9 mouse cellular contexts compared by ENCODE assay signal in the genomic region with DNA sequence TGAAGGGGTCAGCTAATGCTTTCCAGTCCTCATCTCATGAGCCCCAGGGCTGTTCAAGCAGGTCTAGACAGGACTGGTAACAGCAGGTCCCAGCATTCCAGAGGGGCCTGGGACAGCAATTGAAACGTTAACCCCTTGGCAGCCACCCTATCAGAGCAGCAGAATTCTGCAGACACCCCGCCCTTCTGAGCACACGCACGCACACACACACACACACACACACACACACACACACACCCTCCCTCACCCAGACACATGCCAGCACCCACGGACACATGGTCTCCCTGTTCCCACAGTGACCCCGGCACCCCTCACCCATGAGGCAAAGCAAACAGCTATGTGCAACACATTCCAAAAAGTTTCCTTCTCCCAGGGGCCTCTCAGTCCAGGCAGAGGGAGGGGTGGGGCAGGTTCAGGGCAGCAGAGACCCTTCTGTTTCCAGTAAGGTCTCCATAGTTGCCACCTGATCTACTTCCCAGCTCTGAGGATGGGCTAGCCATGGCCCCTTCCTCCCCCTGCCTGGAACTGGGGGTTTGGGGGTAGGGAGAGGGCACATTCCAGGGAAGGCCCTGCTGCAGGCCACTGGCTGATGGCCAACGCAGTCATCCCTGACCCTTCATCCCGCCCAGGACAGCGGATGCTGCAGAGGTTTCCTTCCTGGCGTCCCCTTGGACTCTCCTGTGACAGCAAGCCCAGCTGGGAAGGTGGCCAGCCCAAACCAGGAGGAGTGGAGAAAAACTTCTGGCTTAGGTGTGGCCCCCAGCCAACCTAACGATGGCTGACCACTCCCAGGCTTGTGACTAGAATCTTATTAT. TPM values are rescaled to one million over a fixed set of nuclear protein-coding genes. Genes with fewer than 3 reads are reported as not detected.
A peak's percentile ranks its signal among the peaks of the same experiment; 100 is the strongest.
DNase-seq lines count a peak whose midpoint lies in the region; ATAC-seq lines count a peak whose summit lies in the region.
"Had no signal": no experiment of that assay in that cellular context is flagged by ENCODE, and none has a peak within 500 bp of the region (broad histone marks: within the 10 kb centered on the region; RNA-seq: fewer than 3 reads in every experiment).

No protein-coding gene starts in this region.

- H3K4me1 ChIP-seq in embryonic facial prominence, embryonic 10.5 days = peaks cover 87% of the 10 kb centered on the region
- peaks cover 75% of the 10 kb centered on the region for H3K4me1 ChIP-seq in limb, embryonic 15.5 days

- intact Hi-C loops in heart, postnatal 14 days (cut with DNase I) = no loop called here
- intact Hi-C loops in left cerebral cortex, postnatal 14 days (cut with DNase I) = no loop called here

- no peak for ATAC-seq in limb, embryonic 15.5 days (ENCODE audit: insufficient number of reproducible peaks, low FRiP score, low TSS enrichment, low read depth)
- no peak for ATAC-seq in inflammation-experienced regulatory T-cells, adult 6 months

- H3K9me3 ChIP-seq in embryonic facial prominence, embryonic 10.5 days = no peaks in the 10 kb centered on the region
- H3K9me3 ChIP-seq in limb, embryonic 15.5 days = no peaks in the 10 kb centered on the region

- peaks cover 67% of the 10 kb centered on the region for H3K27me3 ChIP-seq in embryonic facial prominence, embryonic 10.5 days (replicated peaks; ENCODE audit: low read depth, poor library complexity, severe bottlenecking)
- H3K27me3 ChIP-seq in limb, embryonic 15.5 days = peaks cover 24% of the 10 kb centered on the region

- H3K36me3 ChIP-seq in embryonic facial prominence, embryonic 10.5 days (replicated peaks) = no peaks in the 10 kb centered on the region
- no peaks in the 10 kb centered on the region for H3K36me3 ChIP-seq in limb, embryonic 15.5 days

- peak overlapping the region; percentile 78 for H3K27ac ChIP-seq in embryonic facial prominence, embryonic 10.5 days (replicated peaks)
- H3K27ac ChIP-seq in limb, embryonic 15.5 days = no peak overlapping the region

- no peak overlapping the region for H3K9ac ChIP-seq in limb, embryonic 15.5 days

- H3K4me3 ChIP-seq in embryonic facial prominence, embryonic 10.5 days = 0 out of 2 replicates have a peak overlapping the region, but pooled peaks have one; percentile 24
- no peak overlapping the region for H3K4me3 ChIP-seq in limb, embryonic 15.5 days

- peak; percentile 72 for DNase-seq in Muller cell, postnatal 12 days (ENCODE audit: inconsistent ontology term)
- peak; percentile 68 for DNase-seq in embryonic facial prominence, embryonic 10.5 days (ENCODE audit: low spot score)
- peak; percentile 77 to 81 for DNase-seq in heart, postnatal 14 days
- DNase-seq in urinary bladder, postnatal 14 days (ENCODE audit: low spot score) = peak; percentile 64
- DNase-seq in left cerebral cortex, postnatal 14 days (ENCODE audit: low spot score in 2 of 2) = no peak
- no peak for DNase-seq in ovary, adult 18-20 months (ENCODE audit: low spot score)

- 0 out of 2 replicates have a peak overlapping the region, but pooled peaks have one; percentile 0 for H3K4me2 ChIP-seq in limb, embryonic 15.5 days

- 48% methylated on average over 11 of the region's 11 CpGs for WGBS in embryonic facial prominence, embryonic 10.5 days
- WGBS in limb, embryonic 15.5 days = 28% methylated on average over 11 of the region's 11 CpGs

RNA-seq across cellular contexts. Expression of gene Tinagl1, which starts 2.8 kb away (rescaled TPM):
- 10.7 and 12.3 TPM in 2 replicates for polyA plus RNA-seq in embryonic facial prominence, embryonic 10.5 days (2016; fragmentation: Nextera tagmentation; extraction: Ambion mirVana)
- 10 to 100 TPM; 67.5 to 74.6 TPM for total RNA-seq in heart, postnatal 14 days (2021)
- 31.0 and 32.6 TPM in 2 replicates for polyA plus RNA-seq in limb, embryonic 15.5 days (2015; fragmentation: Nextera tagmentation; extraction: Ambion mirVana)
- total RNA-seq in left cerebral cortex, postnatal 14 days (2021) = 1 to 10 TPM; 4.1 to 4.2 TPM
- not detected for polyA plus RNA-seq in inflammation-experienced regulatory T-cells, adult 6 months (2017; shearing (Covaris generic))

RNA-seq across cellular contexts. Expression of gene Hcrtr1, which starts 33.0 kb away (rescaled TPM):
- 0.21 and 0.41 TPM in 2 replicates for polyA plus RNA-seq in embryonic facial prominence, embryonic 10.5 days (2016; fragmentation: Nextera tagmentation; extraction: Ambion mirVana)
- under 1 TPM in 1 of 2 experiments, not detected in 1; 0.12 TPM for total RNA-seq in heart, postnatal 14 days (2021)
- 0.10 and 0.12 TPM in 2 replicates for polyA plus RNA-seq in limb, embryonic 15.5 days (2015; fragmentation: Nextera tagmentation; extraction: Ambion mirVana)
- 1 to 10 TPM; 5.8 to 6.3 TPM for total RNA-seq in left cerebral cortex, postnatal 14 days (2021)
- polyA plus RNA-seq in inflammation-experienced regulatory T-cells, adult 6 months (2017; shearing (Covaris generic)) = not detected
- total RNA-seq: hematopoietic stem cell, adult 5-6 weeks had no signal

RNA-seq across cellular contexts. Expression of gene Gm853, which starts 50.0 kb away (rescaled TPM):
- polyA plus RNA-seq in embryonic facial prominence, embryonic 10.5 days (2016; fragmentation: Nextera tagmentation; extraction: Ambion mirVana) = not detected in 2 replicates
- not detected for total RNA-seq in heart, postnatal 14 days (2021)
- polyA plus RNA-seq in limb, embryonic 15.5 days (2015; fragmentation: Nextera tagmentation; extraction: Ambion mirVana) = not detected in 2 replicates
- total RNA-seq in left cerebral cortex, postnatal 14 days (2021) = not detected
- not detected for polyA plus RNA-seq in inflammation-experienced regulatory T-cells, adult 6 months (2017; shearing (Covaris generic))
- total RNA-seq: hematopoietic stem cell, adult 5-6 weeks had no signal

Comparison
In these comparisons a context has a peak if more than half of its experiments do, and no peak if none do; other contexts are left out.
1. DNase-seq: peak in Muller cell, postnatal 12 days (single experiment), embryonic facial prominence, embryonic 10.5 days (single experiment), heart, postnatal 14 days (2 of 2) and urinary bladder, postnatal 14 days (single experiment); none in left cerebral cortex, postnatal 14 days (0 of 2) and ovary, adult 18-20 months (single experiment).
2. RNA of gene Tinagl1, which starts 2.8 kb away (polyA plus RNA-seq): 31.0 to 32.6 TPM in limb, embryonic 15.5 days and 10.7 to 12.3 TPM in embryonic facial prominence, embryonic 10.5 days; not detected in inflammation-experienced regulatory T-cells, adult 6 months; every median in the first group is over 10 times any median in the second.